Mouse (Mus musculus) layer of hippocampus, postnatal 14 days (tissue): Measurements from ENCODE around the gene Vmn1r209. TPM values are rescaled to one million over a fixed set of nuclear protein-coding genes. Genes with fewer than 3 reads are reported as not detected.
"Not testable (repeated sequence)": the region's sequence is repeated elsewhere in the genome, so short reads cannot be mapped to it uniquely, and the experiment has no call there.

Experiments used
- DNase-seq, 2 experiments: peaks; one replicate each; pipeline ENCODE4 v3.0.0; 2021 to 2022; ENCODE audit warnings: low spot score in 2 of 2, mixed read lengths in 1 of 2
- long read RNA-seq, 2 experiments: library from polyadenylated mRNA; stranded (forward); transcript quantifications; one replicate each; pipeline ENCODE4 v2.0.0; 2021
- total RNA-seq, 2 experiments: library from RNA; stranded (reverse); gene quantifications; 2 replicates each; pipeline ENCODE4 v1.2.3; 2021

Vmn1r209 gene
- under 1 TPM in 1 of 2 experiments, not detected in 1; 0.07 TPM for total RNA-seq
- long read RNA-seq, experiment 1, result 0 reads
- long read RNA-seq, experiment 2, result 0 reads

DNA sequence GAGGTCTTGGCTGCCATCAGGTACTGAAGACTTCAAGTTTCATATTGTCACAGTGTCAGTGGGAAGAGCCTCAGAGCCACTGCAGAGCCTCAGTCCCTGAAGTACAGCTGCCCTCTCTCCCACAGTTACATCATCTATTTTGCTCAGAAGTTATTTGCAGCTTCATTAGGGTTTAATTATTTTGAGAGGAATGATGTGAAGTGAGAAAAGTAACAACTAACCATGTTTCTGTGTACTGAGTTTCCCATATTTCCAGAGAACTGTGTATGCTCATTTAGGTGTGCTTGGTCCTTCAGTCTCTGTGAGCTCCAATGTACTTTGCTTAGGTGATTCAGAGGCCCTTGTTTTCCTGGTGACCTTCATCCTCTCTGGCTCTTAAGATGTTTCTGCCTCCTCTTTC is at the start of gene Vmn1r209:
Vmn1r209 (minus strand) TSS at position 101 of the 400 bp plus-strand sequence.
- DNase-seq, result not testable (repeated sequence)

DNA sequence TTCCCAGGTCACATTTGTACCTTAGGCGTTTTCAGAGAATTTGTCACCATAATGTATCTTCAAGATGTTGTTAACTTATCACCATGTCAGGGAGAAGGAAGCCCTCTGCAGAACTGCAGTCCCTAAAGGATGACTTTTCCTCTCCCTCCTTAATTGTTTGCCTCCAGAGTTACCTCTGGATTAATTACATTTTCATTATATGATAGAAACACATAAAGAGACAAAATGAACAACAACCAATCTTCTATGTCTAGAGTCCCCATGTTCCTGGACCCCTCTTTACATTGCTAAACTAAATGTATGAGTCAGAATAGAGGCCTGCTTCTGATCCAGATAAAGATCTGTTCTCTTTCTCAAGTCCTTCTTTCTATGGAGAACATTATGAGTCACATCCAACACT is 48.0 kb upstream of the Vmn1r209 start, which contains the start of gene Vmn1r211:
Vmn1r211 (minus strand) TSS at position 101 of the 400 bp plus-strand sequence.
- DNase-seq, result no peak

DNA sequence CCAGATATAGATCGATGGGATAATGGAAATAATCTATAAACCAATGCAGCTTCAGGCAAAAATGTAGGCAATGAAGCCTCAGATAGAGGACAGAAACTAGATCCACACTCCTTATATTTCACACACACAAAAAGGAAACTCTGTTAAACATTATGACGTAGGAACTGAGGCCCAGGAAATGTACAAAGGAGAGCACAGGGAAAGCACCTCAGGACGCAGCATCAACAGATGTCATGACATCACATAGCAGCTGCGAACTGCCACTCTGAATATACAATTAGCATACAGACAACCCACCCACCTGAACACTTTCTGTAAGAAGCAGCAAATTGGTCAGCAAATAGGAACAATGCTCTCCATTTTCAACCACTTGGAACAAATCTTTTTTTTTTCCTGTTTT is 45.3 kb upstream of the Vmn1r209 start:
- no peak for DNase-seq

DNA sequence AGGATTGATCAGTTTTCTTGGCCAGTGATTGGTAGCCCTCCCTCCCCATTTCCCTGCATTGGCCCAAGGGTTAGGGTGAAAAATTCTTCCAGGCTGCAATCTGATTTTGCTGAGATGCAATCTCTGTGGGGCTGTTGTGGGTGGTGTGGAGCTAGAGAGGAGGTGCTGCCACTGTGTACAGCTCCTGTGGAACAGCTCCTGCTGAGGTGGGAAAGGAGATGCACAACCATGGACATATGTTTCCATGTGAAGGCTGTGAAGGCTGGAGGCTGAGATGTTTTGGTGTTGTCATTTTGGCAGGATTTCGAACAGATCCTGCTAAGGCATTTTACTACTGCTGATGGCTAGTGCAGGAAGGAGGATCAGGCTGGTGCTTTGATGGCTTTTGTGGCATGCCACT is 37.3 kb upstream of the Vmn1r209 start:
- DNase-seq, result no peak

DNA sequence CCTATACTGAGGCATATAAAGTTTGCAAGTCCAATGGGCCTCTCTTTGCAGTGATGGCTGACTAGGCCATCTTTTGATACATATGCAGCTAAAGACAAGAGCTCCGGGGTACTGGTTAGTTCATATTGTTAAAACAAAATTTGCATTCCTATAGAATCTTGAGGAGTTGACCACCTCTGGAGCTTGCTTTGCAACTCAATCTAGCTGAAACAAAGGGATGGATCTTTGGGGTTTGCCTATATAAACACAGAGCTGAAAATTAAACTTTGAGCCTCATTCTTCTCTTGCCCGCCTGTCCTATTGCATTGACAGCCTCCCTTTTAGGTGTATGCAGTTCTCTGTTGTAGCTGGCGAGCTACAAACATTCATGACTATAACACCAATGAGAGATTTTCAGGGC is 34.8 kb upstream of the Vmn1r209 start:
- not testable (repeated sequence) for DNase-seq

DNA sequence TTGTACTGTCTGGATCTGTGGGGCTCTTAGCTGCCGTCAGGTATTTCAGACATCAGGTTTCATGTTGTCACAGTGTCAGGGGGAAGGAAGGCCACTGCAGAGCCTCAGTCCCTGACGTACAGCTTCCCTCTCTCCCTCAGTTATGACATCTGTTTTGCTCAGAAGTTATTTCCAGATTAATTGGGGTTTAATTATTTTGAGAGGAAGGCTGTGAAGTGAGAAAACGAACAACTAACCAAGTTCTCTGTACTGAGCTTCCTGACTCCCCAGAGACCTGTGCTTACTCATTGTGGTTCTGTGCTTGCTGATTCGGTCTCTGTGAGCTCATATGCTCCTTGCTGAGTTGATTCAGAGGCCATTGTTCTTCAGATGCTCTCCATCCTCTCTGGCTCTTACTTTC is 21.8 kb upstream of the Vmn1r209 start, which contains the start of gene Vmn1r210:
Vmn1r210 (minus strand) TSS at position 101 of the 400 bp plus-strand sequence.
- DNase-seq, result no peak

DNA sequence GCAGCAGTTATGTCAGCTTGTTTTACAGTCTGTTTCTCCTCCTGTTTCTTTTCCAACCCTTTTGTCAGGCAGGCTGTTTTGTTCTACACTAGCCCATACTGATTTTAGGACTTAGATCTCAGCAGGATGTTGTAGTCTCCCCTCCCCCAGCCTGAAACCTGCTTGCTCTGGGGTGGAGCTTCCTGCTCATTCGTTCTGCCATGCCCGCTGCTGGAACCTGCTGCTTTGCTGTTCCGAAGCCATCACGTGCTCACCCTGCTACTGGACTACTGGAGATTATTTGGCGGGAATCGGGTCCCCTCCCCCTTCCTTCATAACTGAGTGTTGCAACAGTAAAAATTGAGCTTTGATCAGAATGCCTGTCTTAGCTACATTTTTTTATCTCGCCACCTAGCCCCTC is 19.9 kb upstream of the Vmn1r209 start:
- not testable (repeated sequence) for DNase-seq

DNA sequence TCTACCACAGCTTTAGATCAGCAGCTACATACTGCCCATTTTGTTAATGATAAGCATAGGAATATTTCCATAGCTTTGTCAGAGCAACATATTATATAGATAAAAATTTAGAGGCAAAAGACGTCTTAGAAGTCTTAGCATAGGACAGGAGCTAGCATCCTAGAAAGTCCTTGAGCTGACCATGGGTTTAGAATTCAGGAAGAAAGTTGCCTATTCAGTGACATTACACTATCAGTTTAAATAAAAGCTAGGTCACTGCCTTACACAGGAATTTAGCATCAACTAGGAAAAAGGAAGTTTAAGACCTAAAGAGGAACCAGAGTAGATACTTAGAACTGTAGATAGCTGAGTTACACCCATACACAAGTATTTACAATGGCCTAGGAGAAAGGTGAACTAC is 12.1 kb upstream of the Vmn1r209 start:
- DNase-seq, result not testable (repeated sequence)

DNA sequence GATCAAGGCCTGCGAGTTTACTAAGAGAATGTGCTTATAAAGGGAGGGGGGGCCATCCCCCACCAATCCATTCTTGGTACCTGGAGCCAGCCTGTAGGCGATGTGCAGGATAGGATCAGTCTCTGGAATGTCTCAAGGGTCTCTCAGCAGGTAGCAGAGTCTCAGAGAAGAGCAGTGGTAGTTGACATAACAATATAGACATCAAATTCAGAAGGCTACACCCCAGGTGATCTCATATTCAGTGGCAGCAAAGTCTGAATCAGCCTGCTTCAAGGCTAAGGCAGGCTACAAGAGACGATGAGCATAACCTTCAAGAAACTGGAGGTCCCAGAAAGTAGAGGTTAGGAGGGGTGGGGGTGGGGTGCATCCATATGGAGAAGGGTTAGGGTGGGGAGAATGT is 21.4 kb downstream of the Vmn1r209 start:
- DNase-seq, result not testable (repeated sequence)

DNA sequence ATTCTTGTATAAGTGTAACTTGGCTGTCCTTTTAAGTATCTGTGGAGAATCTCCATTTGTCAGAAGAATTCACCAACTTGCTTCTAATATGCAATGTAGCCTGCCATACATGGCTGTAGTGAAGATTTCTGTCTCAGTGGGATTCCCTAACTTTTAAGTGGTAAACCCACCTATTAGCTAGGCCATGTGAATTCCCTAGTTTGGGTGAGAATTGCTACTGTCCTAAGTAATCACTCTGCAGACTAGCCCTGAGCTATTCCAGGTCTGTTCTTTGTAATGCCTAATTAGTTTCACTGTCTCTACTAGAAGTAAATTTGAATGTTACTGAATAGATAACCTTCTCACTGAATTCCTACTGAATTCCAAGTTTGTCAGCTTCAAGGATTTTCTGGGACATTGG is 25.3 kb downstream of the Vmn1r209 start:
- DNase-seq, result not testable (repeated sequence)

DNA sequence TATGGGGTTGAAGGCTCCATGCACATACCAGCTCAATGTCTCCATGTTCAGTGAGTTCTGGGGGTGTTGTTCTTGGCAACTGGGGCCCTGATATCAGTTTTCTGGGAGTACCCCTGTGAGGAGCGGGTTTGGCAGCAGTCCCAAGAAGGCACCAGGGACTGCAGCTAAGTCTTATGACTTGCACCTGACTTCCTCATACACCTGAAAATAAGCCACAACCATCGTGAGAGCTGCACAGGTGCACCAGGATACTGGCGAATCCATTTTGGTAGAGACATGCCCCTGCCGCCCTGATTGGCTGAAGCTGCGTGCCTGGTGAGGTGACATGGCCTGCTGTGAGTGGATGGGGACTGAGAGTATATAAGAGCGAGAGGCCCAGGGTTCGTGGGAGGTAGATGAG is 32.2 kb downstream of the Vmn1r209 start, which contains the start of gene Vmn1r208:
Vmn1r208 (minus strand) TSS at position 101 of the 400 bp plus-strand sequence.
- DNase-seq, result not testable (repeated sequence)

DNA sequence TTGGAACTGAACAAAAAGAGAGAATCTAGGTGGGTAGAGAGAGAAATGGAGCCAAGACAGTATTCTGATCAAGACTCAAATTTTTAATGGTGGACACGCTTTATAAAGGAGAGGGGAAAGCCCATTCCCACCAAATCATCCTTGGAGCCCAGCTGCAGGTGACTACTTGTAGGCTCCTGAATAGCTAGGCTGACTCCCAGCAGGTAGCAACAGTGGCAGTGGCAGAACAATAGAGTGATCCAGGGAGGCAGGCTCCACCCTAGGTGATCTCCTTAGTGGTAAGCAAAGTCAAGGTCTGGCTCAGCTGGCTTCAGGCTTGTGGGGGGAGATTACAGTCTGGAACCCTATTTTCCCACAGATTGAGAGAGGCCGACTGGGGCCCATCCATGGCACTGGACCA is 37.9 kb downstream of the Vmn1r209 start:
- DNase-seq, result not testable (repeated sequence)

Other genes with a start within 250 kb of the Vmn1r209 start
- not detected for gene Vmn1r205, start 216.7 kb downstream of the Vmn1r209 start, total RNA-seq
- not detected for gene Vmn1r206, start 185.4 kb downstream of the Vmn1r209 start, total RNA-seq
- under 1 TPM; 0.07 to 0.19 TPM for gene Vmn1r207-ps, start 80.1 kb downstream of the Vmn1r209 start, total RNA-seq
- gene Vmn1r208, start 32.3 kb downstream of the Vmn1r209 start, total RNA-seq, result not detected
- gene Vmn1r210, start 21.7 kb upstream of the Vmn1r209 start, total RNA-seq, result not detected
- gene Vmn1r211, start 47.9 kb upstream of the Vmn1r209 start, total RNA-seq, result not detected
- gene Vmn1r212, start 74.5 kb upstream of the Vmn1r209 start, total RNA-seq, result not detected
- gene Vmn1r213, start 198.0 kb upstream of the Vmn1r209 start, total RNA-seq, result not detected
- not detected for gene Vmn1r214, start 220.7 kb upstream of the Vmn1r209 start, total RNA-seq